Mouse (Mus musculus): ENCODE measurements at regions not wholly inside any gene's neighbourhood (a gene's known extent, or its start where the extent isn't known, plus 50 kb on each side); places are given as distances from the start of the nearest gene placed in this dataset.

DNA sequence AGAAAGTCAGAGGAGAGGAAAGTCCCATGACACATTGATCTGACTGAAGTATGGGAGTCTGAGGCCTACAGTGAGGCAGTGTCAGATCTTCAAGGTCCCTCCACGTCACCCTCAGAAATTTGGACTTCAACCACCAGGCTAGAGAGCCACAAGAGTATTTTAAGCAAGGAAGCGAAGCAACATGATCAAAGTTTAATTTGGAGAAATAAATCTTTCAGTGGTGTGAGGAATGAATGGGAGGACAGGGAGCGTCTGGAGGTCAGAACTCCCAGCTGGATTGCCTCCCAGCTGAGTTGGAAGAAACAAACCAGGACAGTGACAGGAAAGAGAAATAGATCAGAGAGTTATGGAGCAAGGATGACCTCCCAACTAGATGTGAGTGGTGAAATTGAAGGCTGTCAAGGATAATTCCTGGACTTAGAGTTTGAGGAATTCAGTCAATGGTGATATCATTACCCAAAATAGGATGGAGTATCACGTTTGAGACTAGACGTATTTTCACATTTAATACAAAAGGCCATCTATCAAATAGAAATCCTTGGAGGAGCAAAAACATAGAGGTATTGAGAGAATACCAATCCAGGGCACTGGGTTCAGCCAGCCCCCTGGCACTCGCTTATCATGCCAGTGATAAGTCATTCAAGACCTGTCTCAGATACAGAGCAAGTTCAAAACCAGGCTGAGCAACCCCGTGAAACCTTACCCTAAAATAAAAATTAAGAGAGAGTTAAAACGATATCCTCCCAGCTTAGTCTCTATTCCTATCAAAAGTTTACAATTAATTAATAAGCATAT is 494.7 kb downstream of the Ppargc1a start:
- no peak overlapping the region for H3K27ac ChIP-seq (replicated peaks; ENCODE audit: low read depth, low read length)
- H3K4me3 ChIP-seq (replicated peaks; ENCODE audit: low read length): no peak overlapping the region
- 78% methylated on average over 8 of the region's 8 CpGs for WGBS
- no peaks in the 10 kb centered on the region for H3K9me3 ChIP-seq (ENCODE audit: control insufficient read depth, low read length)
- no peak for ATAC-seq (ENCODE audit: low FRiP score, low read depth)
- no peaks in the 10 kb centered on the region for H3K4me1 ChIP-seq (ENCODE audit: control insufficient read depth, insufficient read depth, low read length)
- no peak overlapping the region for H3K4me2 ChIP-seq (replicated peaks; ENCODE audit: low read depth, low read length, severe bottlenecking)
- TF ChIP-seq POLR2A (IDR thresholded peaks at IDR 0.05; ENCODE audit: borderline replicate concordance, extremely low read depth, insufficient read depth, insufficient read length): no peak
- no peaks in the 10 kb centered on the region for H3K36me3 ChIP-seq (ENCODE audit: control insufficient read depth, insufficient read depth, low read length)
- no peaks in the 10 kb centered on the region for H3K27me3 ChIP-seq (ENCODE audit: control insufficient read depth, insufficient read depth, low read length)
- no peak overlapping the region for H3K9ac ChIP-seq (ENCODE audit: low read depth, low read length, severe bottlenecking)
- no peak for DNase-seq (ENCODE audit: low spot score)

DNA sequence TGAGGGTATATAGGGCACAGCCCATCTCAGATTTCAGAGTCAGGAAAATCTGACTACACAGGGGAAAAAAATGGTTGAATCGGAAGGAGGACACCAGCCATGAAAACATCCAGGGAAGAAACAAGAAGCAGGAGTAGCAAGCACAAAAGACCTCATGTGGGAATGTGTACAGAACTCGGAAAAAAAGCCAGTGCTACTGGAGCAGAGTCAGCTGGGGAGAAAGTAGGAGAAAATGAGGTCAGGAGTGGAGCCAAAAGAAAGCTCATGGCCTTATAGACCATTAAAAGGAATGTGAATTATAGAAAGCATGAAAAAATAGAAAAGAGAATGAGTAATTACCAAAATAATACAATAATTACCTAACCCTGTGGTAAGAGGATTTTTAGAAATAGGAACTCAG is 495.4 kb downstream of the Ppargc1a start:
- Histone ChIP-seq H3K27me3 (ENCODE audit: control insufficient read depth, insufficient read depth, low read length) (no peaks in the 10 kb centered on the region), H3K27ac (replicated peaks; ENCODE audit: low read depth, low read length) (no peak overlapping the region), H3K9me3 (ENCODE audit: control insufficient read depth, low read length) (no peaks in the 10 kb centered on the region), H3K4me2 (replicated peaks; ENCODE audit: low read depth, low read length, severe bottlenecking) (no peak overlapping the region), H3K4me1 (ENCODE audit: control insufficient read depth, insufficient read depth, low read length) (no peaks in the 10 kb centered on the region), H3K9ac (ENCODE audit: low read depth, low read length, severe bottlenecking) (no peak overlapping the region), H3K36me3 (ENCODE audit: control insufficient read depth, insufficient read depth, low read length) (no peaks in the 10 kb centered on the region), H3K4me3 (replicated peaks; ENCODE audit: low read length) (no peak overlapping the region)
- no peak for TF ChIP-seq POLR2A (IDR thresholded peaks at IDR 0.05; ENCODE audit: borderline replicate concordance, extremely low read depth, insufficient read depth, insufficient read length)
- ATAC-seq (ENCODE audit: low FRiP score, low read depth): no peak
- no peak for DNase-seq (ENCODE audit: low spot score)
- WGBS: 78% methylated on average over 2 of the region's 2 CpGs

DNA sequence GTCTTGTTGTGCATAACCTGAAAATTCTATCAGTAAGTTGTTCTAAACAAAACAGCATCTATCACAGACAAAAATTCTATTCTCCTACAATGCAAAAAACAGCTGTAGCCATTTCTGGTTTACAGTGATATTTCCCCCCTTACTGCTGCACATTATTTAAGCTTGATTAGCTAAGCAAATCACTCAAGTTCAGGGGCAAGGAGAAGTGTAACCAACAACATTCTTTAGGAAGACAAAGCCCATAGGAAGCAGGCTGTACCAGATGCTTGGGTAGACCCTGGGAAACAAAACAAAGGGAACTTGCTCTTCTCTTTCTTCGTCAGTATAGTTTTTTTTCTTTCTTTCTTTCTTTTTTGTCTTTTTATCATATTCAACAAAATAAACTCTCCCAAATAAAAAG is 497.9 kb downstream of the Ppargc1a start:
- no peak overlapping the region for H3K9ac ChIP-seq (ENCODE audit: low read depth, low read length, severe bottlenecking)
- H3K4me3 ChIP-seq (replicated peaks; ENCODE audit: low read length): no peak overlapping the region
- DNase-seq (ENCODE audit: low spot score): no peak
- ATAC-seq (ENCODE audit: low FRiP score, low read depth): no peak
- H3K36me3 ChIP-seq (ENCODE audit: control insufficient read depth, insufficient read depth, low read length): no peaks in the 10 kb centered on the region
- 80% methylated on average over 1 of the region's 1 CpGs for WGBS
- no peaks in the 10 kb centered on the region for H3K27me3 ChIP-seq (ENCODE audit: control insufficient read depth, insufficient read depth, low read length)
- H3K4me2 ChIP-seq (replicated peaks; ENCODE audit: low read depth, low read length, severe bottlenecking): no peak overlapping the region
- H3K4me1 ChIP-seq (ENCODE audit: control insufficient read depth, insufficient read depth, low read length): no peaks in the 10 kb centered on the region
- no peak overlapping the region for H3K27ac ChIP-seq (replicated peaks; ENCODE audit: low read depth, low read length)
- no peaks in the 10 kb centered on the region for H3K9me3 ChIP-seq (ENCODE audit: control insufficient read depth, low read length)
- no peak for TF ChIP-seq POLR2A (IDR thresholded peaks at IDR 0.05; ENCODE audit: borderline replicate concordance, extremely low read depth, insufficient read depth, insufficient read length)

DNA sequence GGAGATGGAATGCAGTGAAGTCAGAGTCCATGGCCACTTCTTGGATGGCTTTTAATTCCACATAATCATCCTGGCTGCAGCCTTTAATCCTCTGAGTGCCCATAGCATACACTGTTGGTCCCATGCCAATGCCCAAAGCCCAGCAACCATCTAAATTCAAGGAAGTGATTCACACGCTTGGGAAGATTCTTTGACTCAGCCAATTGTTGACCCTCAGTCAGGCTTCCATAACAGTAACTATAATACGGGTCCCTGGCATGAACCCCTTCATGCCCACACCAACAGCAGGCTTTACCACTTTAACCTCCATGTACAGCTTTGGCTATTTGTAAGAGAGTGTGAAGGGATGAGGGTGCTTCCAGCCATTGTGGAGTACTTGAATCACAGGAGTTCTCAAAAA is 521.7 kb downstream of the Ppargc1a start:
- Histone ChIP-seq H3K4me3 (replicated peaks; ENCODE audit: low read length) (no peak overlapping the region), H3K36me3 (ENCODE audit: control insufficient read depth, insufficient read depth, low read length) (no peaks in the 10 kb centered on the region), H3K9ac (ENCODE audit: low read depth, low read length, severe bottlenecking) (no peak overlapping the region), H3K27ac (replicated peaks; ENCODE audit: low read depth, low read length) (no peak overlapping the region), H3K4me1 (ENCODE audit: control insufficient read depth, insufficient read depth, low read length) (no peaks in the 10 kb centered on the region), H3K9me3 (ENCODE audit: control insufficient read depth, low read length) (no peaks in the 10 kb centered on the region), H3K27me3 (ENCODE audit: control insufficient read depth, insufficient read depth, low read length) (no peaks in the 10 kb centered on the region), H3K4me2 (replicated peaks; ENCODE audit: low read depth, low read length, severe bottlenecking) (no peak overlapping the region)
- 81% methylated on average over 2 of the region's 2 CpGs for WGBS
- no peak for DNase-seq (ENCODE audit: low spot score)
- no peak for TF ChIP-seq POLR2A (IDR thresholded peaks at IDR 0.05; ENCODE audit: borderline replicate concordance, extremely low read depth, insufficient read depth, insufficient read length)
- no peak for ATAC-seq (ENCODE audit: low FRiP score, low read depth)

GRCm38 (mm10) chr5:51041541-51042217 is 525.8 kb downstream of the Ppargc1a start:
- no peak for TF ChIP-seq POLR2A (IDR thresholded peaks at IDR 0.05; ENCODE audit: borderline replicate concordance, extremely low read depth, insufficient read depth, insufficient read length)
- WGBS: 82% methylated on average over 6 of the region's 6 CpGs
- no peak for ATAC-seq (ENCODE audit: low FRiP score, low read depth)

More at GRCm38 (mm10) chr5:51041541-51042217, 525.8 kb downstream of the Ppargc1a start:
- Histone ChIP-seq H3K4me3 (replicated peaks; ENCODE audit: low read length) (no peak overlapping the region), H3K4me1 (ENCODE audit: control insufficient read depth, insufficient read depth, low read length) (no peaks in the 10 kb centered on the region), H3K9ac (ENCODE audit: low read depth, low read length, severe bottlenecking) (no peak overlapping the region), H3K9me3 (ENCODE audit: control insufficient read depth, low read length) (no peaks in the 10 kb centered on the region), H3K27me3 (ENCODE audit: control insufficient read depth, insufficient read depth, low read length) (no peaks in the 10 kb centered on the region), H3K36me3 (ENCODE audit: control insufficient read depth, insufficient read depth, low read length) (no peaks in the 10 kb centered on the region), H3K27ac (replicated peaks; ENCODE audit: low read depth, low read length) (no peak overlapping the region), H3K4me2 (replicated peaks; ENCODE audit: low read depth, low read length, severe bottlenecking) (no peak overlapping the region)
- no peak for DNase-seq (ENCODE audit: low spot score)
